Mouse (Mus musculus) small intestine, adult 2 months (tissue): ENCODE data around the gene Wdr18.

Experiments used
- CTCF ChIP-seq: fragments of 200-500 bp; IDR thresholded peaks from 2 replicates; pipeline ENCODE4 v1.5.1; 2012; ENCODE audit warnings: low read depth, mild to moderate bottlenecking, control low read depth, inconsistent platforms, low read length, moderate library complexity, mixed read lengths; ENCODE audit not compliant: insufficient replicate concordance, insufficient read length; ENCODE audit errors: extremely low read depth
- POLR2A ChIP-seq: fragments of 200-500 bp; IDR thresholded peaks from 2 replicates; pipeline ENCODE4 v1.6.1; 2012; ENCODE audit warnings: low read depth, mild to moderate bottlenecking, control low read depth, inconsistent platforms, low read length, moderate library complexity

DNA sequence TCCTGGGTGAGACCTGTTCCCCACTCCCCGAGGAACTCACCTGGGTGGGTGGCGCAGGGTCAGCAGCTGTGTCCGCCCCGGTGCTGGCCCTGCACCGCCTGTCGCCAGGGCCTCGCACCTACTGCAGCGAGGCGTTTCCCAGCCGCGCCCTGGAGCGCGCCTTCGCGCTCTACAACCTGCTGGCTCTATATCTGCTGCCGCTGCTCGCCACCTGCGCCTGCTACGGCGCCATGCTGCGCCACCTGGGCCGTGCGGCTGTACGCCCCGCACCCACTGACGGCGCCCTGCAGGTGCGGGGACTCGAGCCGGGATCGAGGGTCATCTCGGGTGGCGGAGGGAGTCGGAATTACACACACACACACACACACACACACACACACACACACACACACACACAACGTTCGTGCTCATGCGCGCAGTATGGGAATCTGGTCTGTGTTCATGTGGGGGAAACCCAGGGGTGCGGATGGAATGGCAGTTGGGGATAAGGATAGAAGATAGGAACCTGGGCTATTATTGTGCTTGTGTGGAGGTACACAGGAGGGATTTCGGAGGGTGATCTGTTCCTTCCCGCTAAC is 38.9 kb upstream of the Wdr18 start, which contains the start of gene R3hdm4:
- no peak for TF ChIP-seq POLR2A
- TF ChIP-seq CTCF, result no peak
